Mouse (Mus musculus) layer of hippocampus, adult 8-10 months (tissue): Measurements from ENCODE around the gene Ppp1r27. TPM values are rescaled to one million over a fixed set of nuclear protein-coding genes. Genes with fewer than 3 reads are reported as not detected.
"Not testable (repeated sequence)": the region's sequence is repeated elsewhere in the genome, so short reads cannot be mapped to it uniquely, and the experiment has no call there.

Experiments
- DNase-seq, 2 experiments: peaks; one replicate each; pipeline ENCODE4 v3.0.0; 2022; ENCODE audit warnings: low spot score in 2 of 2
- total RNA-seq, 4 experiments: library from RNA; stranded (reverse); gene quantifications; 2 replicates each; pipeline ENCODE4 v1.2.4; 2022

The Ppp1r27 gene
- total RNA-seq, 4 experiments from 2014 or later, result not detected

GRCm38 (mm10) chr11:120515611-120516010 is 35.3 kb downstream of the Ppp1r27 start:
- peak; percentile 55 to 88 for DNase-seq

DNA sequence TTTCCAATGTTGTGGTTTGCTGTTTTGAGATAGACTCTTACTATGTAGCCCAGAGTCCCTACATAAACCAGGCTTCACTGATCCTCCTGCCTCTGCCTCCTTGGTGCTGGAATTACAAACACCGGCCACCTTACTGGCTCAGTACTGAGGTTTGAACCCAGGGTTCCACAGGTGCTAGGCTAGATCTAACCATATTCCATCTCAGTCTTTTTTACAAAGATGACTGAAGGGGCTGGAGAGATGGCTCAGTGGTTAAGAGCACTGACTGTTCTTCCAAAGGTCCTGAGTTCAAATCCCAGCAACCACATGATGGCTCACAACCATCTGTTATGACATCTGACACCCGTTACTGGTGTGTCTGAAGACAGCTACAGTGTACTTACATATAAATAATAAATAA is 36.7 kb downstream of the Ppp1r27 start:
- not testable (repeated sequence) for DNase-seq

GRCm38 (mm10) chr11:120512790-120513453 is 38.0 kb downstream of the Ppp1r27 start:
- DNase-seq, result no peak

GRCm38 (mm10) chr11:120510375-120511030 is 40.4 kb downstream of the Ppp1r27 start:
- no peak for DNase-seq

GRCm38 (mm10) chr11:120509940-120510339 is 41.0 kb downstream of the Ppp1r27 start:
- DNase-seq, result no peak

DNA sequence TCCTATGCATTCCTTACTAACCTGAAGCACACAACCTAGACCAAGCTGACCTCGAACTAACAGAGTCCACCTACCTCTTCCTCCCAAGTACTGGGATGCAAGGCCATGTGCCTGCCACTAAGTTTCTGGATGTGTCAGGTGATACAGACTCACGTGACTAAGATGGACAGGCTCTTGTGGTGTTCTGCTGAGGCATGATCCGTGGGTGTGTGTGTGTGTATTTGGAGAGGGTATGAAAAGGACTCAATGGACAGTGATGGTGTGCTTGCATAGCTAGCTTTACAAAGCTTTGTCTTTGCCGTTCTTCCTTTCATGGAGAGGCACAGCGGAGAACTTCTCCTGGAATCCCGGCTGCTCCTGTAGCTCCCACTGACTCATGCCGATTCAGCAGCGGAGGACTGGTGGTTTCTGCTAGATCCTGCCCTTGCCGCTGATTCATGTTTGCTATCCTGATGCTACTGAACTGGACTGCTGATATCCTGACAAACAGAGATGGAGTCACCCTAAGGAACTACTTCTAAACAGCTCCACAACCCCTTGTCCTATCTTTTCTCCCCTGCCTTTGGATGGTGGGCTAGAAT is 42.6 kb downstream of the Ppp1r27 start:
- no peak for DNase-seq

DNA sequence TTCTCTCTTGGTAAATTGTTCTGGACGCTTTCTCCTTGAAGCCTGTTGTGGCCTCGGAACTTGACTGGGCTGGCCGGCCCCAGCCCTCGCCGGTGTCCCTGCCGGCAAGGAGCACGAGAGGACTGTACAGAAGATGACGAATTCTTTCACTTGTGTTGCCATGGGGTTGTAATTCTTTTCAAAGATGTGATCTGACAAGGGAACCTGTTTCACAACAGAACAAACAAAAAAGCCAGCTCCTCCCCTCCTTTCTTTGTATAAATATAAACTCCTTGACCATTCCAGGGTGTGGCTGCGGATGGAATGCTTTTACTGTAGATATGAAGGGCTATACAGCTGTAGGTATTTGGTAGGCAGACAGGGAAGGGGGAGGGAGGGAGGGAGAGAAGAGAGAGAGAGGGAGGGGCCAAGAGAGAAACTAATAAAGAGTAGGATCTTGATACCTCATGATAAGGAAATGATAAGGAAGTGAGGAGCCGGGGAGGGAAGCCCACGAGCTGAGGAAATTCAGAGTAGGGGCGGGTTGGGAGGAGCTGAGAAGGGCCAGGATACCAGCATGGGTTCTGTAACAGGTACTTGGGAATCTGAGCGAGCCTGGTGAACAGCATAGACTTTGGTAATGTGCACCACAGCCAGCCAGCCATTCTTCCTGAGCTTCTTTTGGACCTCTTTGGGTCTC is 43.2 kb downstream of the Ppp1r27 start:
- no peak for DNase-seq

DNA sequence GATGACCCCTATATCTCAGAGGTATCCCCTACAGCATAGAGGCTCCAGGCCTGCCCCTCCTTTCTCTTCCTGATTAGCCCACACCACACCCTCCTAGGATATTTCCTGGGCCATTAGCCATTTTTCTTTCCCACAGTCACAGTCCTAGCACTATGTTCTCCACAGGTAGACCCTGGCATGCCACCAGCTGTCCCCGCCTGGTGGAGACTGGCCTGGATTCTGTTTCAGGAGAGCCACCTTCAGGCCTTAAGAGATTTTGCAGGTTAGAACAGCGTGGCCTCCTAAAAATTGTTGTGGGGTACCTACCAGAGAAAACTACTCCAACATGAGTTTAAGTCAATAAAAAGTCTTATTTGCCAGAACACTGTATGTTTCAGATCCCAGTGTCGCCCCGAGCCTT is 44.0 kb downstream of the Ppp1r27 start:
- DNase-seq, result no peak

- DNase-seq, result no peak
Measured at GRCm38 (mm10) chr11:120505661-120506060, 45.3 kb downstream of the Ppp1r27 start.

DNA sequence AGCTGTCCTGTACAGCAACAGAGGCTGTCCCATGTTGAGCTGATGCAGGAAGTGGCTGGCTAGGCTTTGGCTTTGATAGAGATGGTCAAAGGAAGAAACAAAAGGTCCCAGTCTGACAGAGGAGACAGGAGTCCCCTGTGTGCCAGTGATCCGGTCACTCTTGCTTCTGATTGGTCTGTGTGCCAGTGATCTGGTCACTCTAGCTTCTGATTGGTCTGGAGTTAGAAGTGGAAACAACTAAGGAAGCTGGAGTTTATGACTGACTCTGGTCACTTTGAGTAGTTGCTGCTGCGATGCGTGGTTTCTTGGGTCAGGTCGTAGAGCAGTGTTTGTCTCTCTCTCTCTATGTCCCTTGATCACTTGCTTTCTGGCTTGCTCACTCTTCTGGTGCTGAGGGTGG is 49.2 kb downstream of the Ppp1r27 start:
- no peak for DNase-seq

DNA sequence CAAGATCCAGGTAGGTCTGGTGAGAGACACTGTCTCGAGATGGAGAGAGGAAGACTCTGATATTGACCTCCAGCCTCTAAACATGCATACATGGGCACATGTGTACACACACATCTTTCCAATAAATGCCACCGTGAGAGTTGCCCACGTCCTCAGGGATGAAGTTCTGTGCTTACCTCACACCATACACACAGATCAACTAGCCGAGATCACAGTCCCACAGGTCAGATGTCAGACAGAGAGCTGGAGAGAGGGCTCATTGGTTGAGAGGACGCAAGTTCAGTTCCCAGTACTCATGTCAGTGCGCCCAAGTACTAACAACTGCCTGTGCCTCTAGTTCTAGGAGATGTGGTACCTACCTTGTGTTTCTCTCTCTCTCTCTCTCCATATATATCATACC is 49.9 kb downstream of the Ppp1r27 start:
- DNase-seq, result no peak

DNA sequence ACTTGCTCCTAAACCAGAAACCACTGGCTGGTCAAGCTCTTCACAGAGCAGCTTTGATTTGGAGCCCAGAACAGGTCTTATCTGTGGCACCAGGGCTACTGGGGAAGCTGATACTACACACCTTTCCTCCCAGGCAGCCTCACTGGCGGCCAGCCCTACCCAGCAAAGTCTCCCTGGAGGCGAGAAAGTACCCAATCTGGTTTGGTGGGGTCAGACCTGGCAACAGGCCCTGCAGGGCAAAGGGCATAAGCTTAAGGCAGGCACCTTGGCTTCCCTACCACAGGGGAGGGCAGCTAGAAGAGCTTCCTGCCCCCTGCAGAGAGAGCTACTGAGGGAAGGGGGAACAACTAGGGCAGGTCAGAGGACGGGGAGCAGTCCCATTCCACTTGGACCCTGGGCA is 50.6 kb downstream of the Ppp1r27 start:
- DNase-seq, result no peak

Other genes starting within 250 kb of the Ppp1r27 start
- 1,000 to 10,000 TPM; 1,218 to 1,398 (median 1,309) TPM for gene Actg1, start 202.6 kb downstream of the Ppp1r27 start, total RNA-seq
- gene Fscn2, start 189.6 kb downstream of the Ppp1r27 start, total RNA-seq, result under 1 TPM in 3 of 4 experiments, not detected in 1; 0.49 to 0.79 (median 0.73) TPM
- 10 to 100 TPM; 16.8 to 19.8 (median 18.7) TPM for gene Faap100, start 172.4 kb downstream of the Ppp1r27 start, total RNA-seq
- gene Nploc4, start 113.4 kb downstream of the Ppp1r27 start, total RNA-seq, result 10 to 100 TPM; 62.8 to 68.5 (median 66.1) TPM
- gene Tspan10, start 108.5 kb downstream of the Ppp1r27 start, total RNA-seq, result 1 to 10 TPM in 1 of 4 experiments, not detected in 3; 2.4 TPM
- under 1 TPM in 3 of 4 experiments, not detected in 1; 0.38 to 0.91 (median 0.50) TPM for gene Pde6g, start 97.6 kb downstream of the Ppp1r27 start, total RNA-seq
- 10 to 100 TPM; 15.7 to 19.0 (median 17.2) TPM for gene Oxld1, start 93.1 kb downstream of the Ppp1r27 start, total RNA-seq
- 10 to 100 TPM; 24.7 to 37.0 (median 27.4) TPM for gene Ccdc137, start 93.0 kb downstream of the Ppp1r27 start, total RNA-seq
- 10 to 100 TPM; 46.9 to 50.6 (median 50.3) TPM for gene Arl16, start 83.5 kb downstream of the Ppp1r27 start, total RNA-seq
- gene Mrpl12, start 66.5 kb downstream of the Ppp1r27 start, total RNA-seq, result 10 to 100 TPM; 63.7 to 66.0 (median 64.4) TPM
- gene Slc25a10, start 59.3 kb downstream of the Ppp1r27 start, total RNA-seq, result 10 to 100 TPM; 22.9 to 28.6 (median 25.0) TPM
- gene Gcgr, start 20.4 kb downstream of the Ppp1r27 start, total RNA-seq, result under 1 TPM in 1 of 4 experiments, not detected in 3; 0.25 TPM
- 10 to 100 TPM; 61.1 to 68.7 (median 63.3) TPM for gene Mcrip1, start 1.4 kb downstream of the Ppp1r27 start, total RNA-seq
- 100 to 1,000 TPM; 119 to 147 (median 134) TPM for gene P4hb, start 22.1 kb upstream of the Ppp1r27 start, total RNA-seq
- 100 to 1,000 TPM; 268 to 314 (median 278) TPM for gene Arhgdia, start 30.5 kb upstream of the Ppp1r27 start, total RNA-seq
- 10 to 100 TPM; 38.1 to 61.8 (median 52.9) TPM for gene Alyref, start 47.2 kb upstream of the Ppp1r27 start, total RNA-seq
- gene Anapc11, start 47.3 kb upstream of the Ppp1r27 start, total RNA-seq, result 10 to 100 TPM; 91.1 to 99.6 (median 93.6) TPM
- 1 to 10 TPM in 3 of 4 experiments, not detected in 1; 1.3 to 2.7 (median 1.5) TPM for gene Npb, start 57.3 kb upstream of the Ppp1r27 start, total RNA-seq
- 100 to 1,000 TPM; 142 to 164 (median 149) TPM for gene Pcyt2, start 66.8 kb upstream of the Ppp1r27 start, total RNA-seq
- gene Sirt7, start 74.1 kb upstream of the Ppp1r27 start, total RNA-seq, result 10 to 100 TPM; 43.5 to 49.9 (median 45.4) TPM
- 10 to 100 TPM; 70.7 to 89.1 (median 77.4) TPM for gene Mafg, start 82.5 kb upstream of the Ppp1r27 start, total RNA-seq
- gene Pycr1, start 92.6 kb upstream of the Ppp1r27 start, total RNA-seq, result 1 to 10 TPM; 1.1 to 1.6 (median 1.3) TPM
- 1 to 10 TPM; 3.6 to 8.2 (median 6.0) TPM for gene Myadml2, start 97.0 kb upstream of the Ppp1r27 start, total RNA-seq
- 1 to 10 TPM; 1.5 to 5.4 (median 5.2) TPM for gene Notum, start 110.0 kb upstream of the Ppp1r27 start, total RNA-seq
- 10 to 100 TPM; 53.0 to 61.0 (median 55.6) TPM for gene Aspscr1, start 121.8 kb upstream of the Ppp1r27 start, total RNA-seq
- gene Cenpx, start 162.6 kb upstream of the Ppp1r27 start, total RNA-seq, result 10 to 100 TPM; 12.9 to 22.1 (median 17.2) TPM
- 10 to 100 TPM; 51.1 to 67.4 (median 65.7) TPM for gene Lrrc45, start 162.8 kb upstream of the Ppp1r27 start, total RNA-seq
- 10 to 100 TPM; 33.5 to 43.1 (median 37.5) TPM for gene Rac3, start 170.3 kb upstream of the Ppp1r27 start, total RNA-seq
- 10 to 100 TPM in 3 of 4 experiments, 1 to 10 TPM in 1; 8.7 to 21.6 (median 14.5) TPM for gene Dcxr, start 176.1 kb upstream of the Ppp1r27 start, total RNA-seq
- 1 to 10 TPM; 1.6 to 3.7 (median 2.5) TPM for gene Cbr2, start 181.0 kb upstream of the Ppp1r27 start, total RNA-seq
- gene Hmga1b, start 211.7 kb upstream of the Ppp1r27 start, total RNA-seq, result 10 to 100 TPM; 16.7 to 32.0 (median 24.2) TPM
- gene Rfng, start 233.1 kb upstream of the Ppp1r27 start, total RNA-seq, result 10 to 100 TPM; 55.7 to 63.5 (median 61.8) TPM
- 100 to 1,000 TPM; 141 to 151 (median 144) TPM for gene Gps1, start 233.1 kb upstream of the Ppp1r27 start, total RNA-seq
- gene Dus1l, start 245.3 kb upstream of the Ppp1r27 start, total RNA-seq, result 10 to 100 TPM; 48.3 to 53.3 (median 49.9) TPM